Mouse (Mus musculus): ENCODE measurements around the gene Skint1.
"Not testable (repeated sequence)": the region's sequence is repeated elsewhere in the genome, so short reads cannot be mapped to it uniquely, and the experiment has no call there.

Skint1 gene

GRCm38 (mm10) chr4:112005969-112006368 lies at the start of gene Skint1:
Gene Skint1 (plus strand): TSS chr4:112006269.
- DNase-seq: no peak

- no peak for DNase-seq
Observed at GRCm38 (mm10) chr4:111961309-111961708, 44.8 kb upstream of the Skint1 start.

GRCm38 (mm10) chr4:111963241-111963640 lies 42.8 kb upstream of the Skint1 start:
- DNase-seq: not testable (repeated sequence)

GRCm38 (mm10) chr4:111963669-111964068 lies 42.4 kb upstream of the Skint1 start:
- DNase-seq: no peak

- no peak for DNase-seq
Observed at GRCm38 (mm10) chr4:111972623-111973022, 33.4 kb upstream of the Skint1 start, which contains the start of gene Skint7. Gene Skint7 (plus strand): TSS chr4:111972923.

- no peak for DNase-seq
Observed at GRCm38 (mm10) chr4:112071716-112072115, 65.6 kb downstream of the Skint1 start, which contains the start of gene Skint4. Gene Skint4 (plus strand): TSS chr4:112072016.

All from right cerebral cortex, postnatal 14 days (tissue).